Mouse (Mus musculus) liver, embryonic 18 days (tissue): ENCODE data around the gene Syt11. TPM values are rescaled to one million over a fixed set of nuclear protein-coding genes. Genes with fewer than 3 reads are reported as not detected.

ENCODE experiments used
- polyA plus RNA-seq: library from polyadenylated mRNA; depleted of rRNA; stranded (reverse); fragments of >200 nt; gene quantifications from 2 replicates; pipeline ENCODE4 v1.2.3, GENCODE M21; 2012; rRNA removed

The Syt11 gene
- polyA plus RNA-seq: 0.48 and 0.50 TPM in 2 replicates

DNA sequence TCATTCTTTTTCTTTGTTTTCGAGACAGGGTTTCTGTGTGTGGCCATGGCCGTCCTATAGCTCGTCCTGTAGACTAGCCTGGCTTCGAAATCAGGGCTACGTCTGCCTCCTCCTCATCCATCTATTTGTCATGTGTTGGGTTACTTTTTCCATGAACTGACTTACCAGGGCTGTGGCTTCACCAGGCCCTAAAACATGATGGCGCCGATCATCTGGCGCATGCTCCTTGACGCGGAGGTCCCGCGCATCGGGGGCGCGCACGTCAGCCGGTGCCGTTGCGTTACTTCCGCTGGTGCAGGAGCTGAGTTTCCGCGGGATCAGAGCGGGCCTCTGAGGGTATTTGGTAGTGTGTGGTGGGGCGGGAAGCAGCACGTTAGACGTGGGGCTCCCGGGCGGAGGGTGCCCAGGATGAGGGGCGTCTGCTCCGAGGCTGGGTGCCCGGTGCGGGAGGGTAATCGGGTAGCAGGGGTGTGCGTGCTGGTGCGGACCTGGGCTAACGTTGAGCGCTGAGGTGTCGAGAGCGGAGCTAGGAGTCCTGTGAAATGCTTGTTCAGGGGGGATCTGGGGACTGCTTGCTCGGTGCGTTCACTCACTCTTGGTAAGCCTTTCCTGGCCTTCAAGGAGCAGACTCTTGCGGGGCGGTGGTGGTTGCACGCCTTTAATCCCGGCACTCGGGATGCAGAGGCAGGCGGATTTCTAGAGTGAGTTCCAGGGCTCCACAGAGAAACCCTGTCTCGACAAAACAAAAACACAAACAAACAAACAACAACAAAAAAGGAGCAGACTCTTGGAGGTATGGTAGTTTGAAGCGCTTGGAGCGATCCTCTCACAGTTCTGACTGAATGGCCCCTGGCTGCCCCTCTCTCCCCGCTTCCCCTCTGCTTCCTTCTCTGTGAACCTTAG, at the start of gene Syt11:
Gene Syt11, minus strand, starts transcription at position 226 of the 903 bp plus-strand sequence.

DNA sequence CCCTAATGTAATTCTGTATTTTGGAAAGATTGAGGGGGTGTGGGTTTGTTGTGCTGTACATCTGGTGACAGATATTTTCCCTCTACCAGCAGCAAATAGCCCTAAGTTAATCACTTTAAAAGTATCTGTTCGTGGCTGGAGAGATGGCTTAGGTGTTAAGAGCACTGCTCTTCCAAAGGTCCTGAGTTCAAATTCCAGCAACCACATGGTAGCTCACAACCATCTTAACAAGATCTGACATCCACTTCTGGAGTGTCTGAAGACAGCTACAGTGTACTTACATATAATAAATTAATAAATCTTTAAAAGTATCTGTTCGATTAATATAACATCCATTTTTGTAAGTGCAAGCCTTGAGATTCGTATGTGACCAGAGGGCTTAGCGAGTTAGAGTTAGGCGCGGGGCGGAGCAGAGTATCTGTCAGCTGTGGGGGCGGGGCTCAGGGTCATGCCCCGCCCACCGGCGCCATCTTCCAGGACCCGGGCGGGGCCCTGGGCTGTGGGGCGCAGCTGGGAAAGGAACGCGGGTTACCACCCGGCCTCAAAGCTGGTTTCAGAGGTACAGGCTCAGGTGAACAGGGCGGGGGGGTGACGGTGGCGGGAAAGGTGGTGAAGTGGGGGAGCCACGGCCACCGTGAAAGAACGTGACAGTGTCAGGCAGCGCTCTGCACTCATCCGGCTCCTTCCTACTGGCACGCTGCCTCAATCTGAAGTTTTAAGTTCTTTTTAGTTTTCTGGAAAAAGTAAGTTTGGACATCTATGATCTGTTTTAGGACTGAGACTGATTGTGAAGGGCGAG, 58.4 kb downstream of the Syt11 start, which contains the start of gene Rit1:
Gene Rit1, plus strand, starts transcription at position 440 of the 799 bp plus-strand sequence.

Other genes with a start within 250 kb of the Syt11 start
- gene Mex3a, start 242.8 kb downstream of the Syt11 start, polyA plus RNA-seq: 0.77 and 0.82 TPM in 2 replicates
- 0.31 and 0.47 TPM in 2 replicates for gene Rab25, start 226.9 kb downstream of the Syt11 start, polyA plus RNA-seq
- gene Lamtor2, start 222.1 kb downstream of the Syt11 start, polyA plus RNA-seq: 90.5 and 102 TPM in 2 replicates
- gene Ubqln4, start 221.4 kb downstream of the Syt11 start, polyA plus RNA-seq: 22.9 and 26.9 TPM in 2 replicates
- 240 and 254 TPM in 2 replicates for gene Ssr2, start 199.3 kb downstream of the Syt11 start, polyA plus RNA-seq
- 9.6 and 11.4 TPM in 2 replicates for gene Arhgef2, start 169.2 kb downstream of the Syt11 start, polyA plus RNA-seq
- not detected in 2 replicates for gene Rxfp4, start 122.0 kb downstream of the Syt11 start, polyA plus RNA-seq
- 30.7 and 35.2 TPM in 2 replicates for gene Khdc4, start 89.4 kb downstream of the Syt11 start, polyA plus RNA-seq
- gene Rit1, start 58.3 kb downstream of the Syt11 start, polyA plus RNA-seq: 22.1 and 22.6 TPM in 2 replicates
- gene Gon4l, start 60.1 kb upstream of the Syt11 start, polyA plus RNA-seq: 4.3 and 4.9 TPM in 2 replicates
- gene Msto1, start 138.8 kb upstream of the Syt11 start, polyA plus RNA-seq: 8.8 and 9.1 TPM in 2 replicates
- gene Ash1l, start 175.5 kb upstream of the Syt11 start, polyA plus RNA-seq: 3.3 and 3.8 TPM in 2 replicates
- 47.8 and 48.9 TPM in 2 replicates for gene Dap3, start 176.0 kb upstream of the Syt11 start, polyA plus RNA-seq